Mouse (Mus musculus) heart, adult 8-10 months (tissue): ENCODE data around the gene Eif3g. TPM values are rescaled to one million over a fixed set of nuclear protein-coding genes. Genes with fewer than 3 reads are reported as not detected.

Experiments used
- DNase-seq: peaks from one replicate; pipeline ENCODE4 v3.0.0; 2022; ENCODE audit warnings: low spot score
- microRNA-seq: library from miRNA; unstranded; fragments of <30 nt; microRNA quantifications from one replicate; pipeline ENCODE4 v1.2.0, GENCODE M21; 2022
- total RNA-seq, 4 experiments: library from RNA; stranded (reverse); gene quantifications; 2 replicates each; pipeline ENCODE4 v1.2.4; 2022

Gene Eif3g
- total RNA-seq, 4 experiments from 2014 or later: 106 to 121 (median 110) TPM

DNA sequence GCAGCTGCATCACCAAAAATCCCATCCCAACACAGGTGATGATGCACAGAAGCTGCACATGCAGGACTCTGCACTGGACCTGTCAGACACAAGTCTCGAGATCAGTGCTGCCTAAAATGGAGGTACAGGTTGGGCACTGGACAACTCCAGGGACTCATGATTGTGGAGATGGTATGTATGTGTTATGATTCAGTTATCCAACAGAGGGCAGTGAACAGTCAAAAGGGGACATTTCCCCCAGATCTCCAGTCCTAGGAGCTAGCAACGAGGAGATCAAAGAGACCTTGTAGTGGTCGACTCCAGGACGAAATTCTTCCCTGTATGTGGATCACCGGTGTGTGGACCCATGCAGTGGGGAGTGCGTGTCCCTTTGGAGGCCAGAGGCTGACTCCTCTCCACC is 38.5 kb downstream of the Eif3g start:
- DNase-seq: no peak

DNA sequence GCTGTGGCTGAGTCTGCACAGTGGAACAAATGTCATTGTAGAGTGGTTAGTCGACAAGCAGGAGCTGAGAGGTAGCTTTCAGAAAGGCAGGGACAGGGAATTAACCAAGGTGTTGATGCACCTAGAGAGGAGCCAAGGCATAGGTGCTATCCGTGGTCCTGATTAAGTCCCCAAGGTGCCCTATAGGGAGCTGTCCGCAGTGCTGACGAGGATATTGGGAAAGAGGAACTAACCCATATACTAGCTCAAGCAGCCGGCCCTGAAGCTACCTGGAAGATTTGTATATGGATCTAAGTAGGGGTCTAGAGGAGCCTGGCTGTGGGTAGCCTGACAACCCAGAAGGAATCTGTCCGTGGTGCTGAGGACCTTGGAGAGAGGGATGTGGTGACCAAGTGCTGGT is 41.3 kb downstream of the Eif3g start:
- no peak for DNase-seq

DNA sequence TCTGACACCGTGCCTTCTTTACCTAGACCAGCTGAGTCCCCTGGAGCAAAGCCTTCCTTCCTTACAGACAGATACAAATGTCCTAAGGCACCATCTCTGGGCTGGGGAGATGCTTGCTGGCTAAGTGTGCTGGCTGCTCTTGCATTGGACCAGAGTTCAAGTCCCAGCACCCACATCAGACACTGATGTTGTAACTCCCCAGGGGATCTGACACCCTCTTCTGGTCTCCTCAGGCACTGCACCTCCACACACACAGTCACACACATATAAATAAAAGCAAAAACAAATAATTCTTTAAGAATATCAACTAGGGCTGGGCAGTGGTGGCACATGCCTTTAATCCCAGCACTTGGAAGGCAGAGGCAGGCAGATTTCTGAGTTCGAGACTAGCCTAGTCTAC is 48.2 kb downstream of the Eif3g start:
- no peak for DNase-seq

Small RNA genes within 50 kb of the gene (microRNA-seq; reads per million reads assigned to microRNA genes)
- gene Mir7081: not detected

Other genes starting within 250 kb of the Eif3g start
- 10 to 100 TPM; 18.2 to 20.3 (median 19.7) TPM for gene Pin1, start 246.5 kb downstream of the Eif3g start, total RNA-seq
- gene Olfm2, start 152.3 kb downstream of the Eif3g start, total RNA-seq: under 1 TPM in 3 of 4 experiments, not detected in 1; 0.16 to 0.22 (median 0.22) TPM
- 10 to 100 TPM in 1 of 4 experiments, 1 to 10 TPM in 3; 5.6 to 10.2 (median 6.4) TPM for gene Col5a3, start 83.6 kb downstream of the Eif3g start, total RNA-seq
- not detected for gene Rdh8, start 80.1 kb downstream of the Eif3g start, total RNA-seq
- 1 to 10 TPM; 3.4 to 6.0 (median 4.8) TPM for gene A230050P20Rik, start 30.0 kb downstream of the Eif3g start, total RNA-seq
- 1 to 10 TPM; 3.7 to 5.7 (median 4.8) TPM for gene Angptl6, start 18.9 kb downstream of the Eif3g start, total RNA-seq
- 1 to 10 TPM; 7.0 to 7.4 (median 7.1) TPM for gene Ppan, start 10.4 kb downstream of the Eif3g start, total RNA-seq
- gene Dnmt1, start 61.3 kb upstream of the Eif3g start, total RNA-seq: 10 to 100 TPM; 10.8 to 14.5 (median 12.3) TPM
- 1 to 10 TPM; 1.8 to 6.8 (median 4.6) TPM for gene S1pr2, start 78.2 kb upstream of the Eif3g start, total RNA-seq
- gene Mrpl4, start 104.1 kb upstream of the Eif3g start, total RNA-seq: 100 to 1,000 TPM; 135 to 142 (median 136) TPM
- 10 to 100 TPM in 2 of 4 experiments, 1 to 10 TPM in 2; 7.5 to 11.3 (median 9.9) TPM for gene Icam1, start 117.4 kb upstream of the Eif3g start, total RNA-seq
- gene Icam4, start 130.8 kb upstream of the Eif3g start, total RNA-seq: 1 to 10 TPM in 1 of 4 experiments, under 1 TPM in 3; 0.27 to 1.9 (median 0.74) TPM
- gene Icam5, start 133.4 kb upstream of the Eif3g start, total RNA-seq: under 1 TPM in 1 of 4 experiments, not detected in 3; 0.12 TPM
- gene Zglp1, start 168.5 kb upstream of the Eif3g start, total RNA-seq: not detected
- under 1 TPM in 1 of 4 experiments, not detected in 3; 0.38 TPM for gene Gm49373, start 174.5 kb upstream of the Eif3g start, total RNA-seq
- 10 to 100 TPM; 36.4 to 53.0 (median 41.0) TPM for gene Fdx1l, start 175.0 kb upstream of the Eif3g start, total RNA-seq
- 1 to 10 TPM in 1 of 4 experiments, under 1 TPM in 3; 0.26 to 1.6 (median 0.36) TPM for gene Gm38431, start 193.4 kb upstream of the Eif3g start, total RNA-seq
- gene Raver1, start 193.4 kb upstream of the Eif3g start, total RNA-seq: 10 to 100 TPM; 25.7 to 26.2 (median 26.0) TPM
- gene Tyk2, start 232.6 kb upstream of the Eif3g start, total RNA-seq: 1 to 10 TPM; 8.6 to 9.1 (median 8.7) TPM